Mouse (Mus musculus) limb, embryonic 12.5 days (tissue): ENCODE measurements around the gene Pgd. TPM values are rescaled to one million over a fixed set of nuclear protein-coding genes. Genes with fewer than 3 reads are reported as not detected.
A peak's percentile ranks its signal among the peaks of the same experiment; 100 is the strongest.
"Not testable (repeated sequence)": the region's sequence is repeated elsewhere in the genome, so short reads cannot be mapped to it uniquely, and the experiment has no call there.

Source experiments
- ATAC-seq: fragments of 200-750 bp; cut with Nextera tagmentation; 2 replicates; pipeline ENCODE4 v1.8.0; 2017; ENCODE audit warnings: low read depth, moderate TSS enrichment; ENCODE audit not compliant: insufficient number of reproducible peaks, insufficient read depth, low FRiP score, low TSS enrichment
- H3K27ac ChIP-seq: fragments of 300-500 bp; sonication (generic); 2 replicates; pipeline ENCODE4 v1.5.1; 2016; ENCODE audit warnings: mild to moderate bottlenecking, moderate library complexity
- H3K27me3 ChIP-seq: fragments of 300-500 bp; sonication (generic); 2 replicates; pipeline ENCODE4 v1.6.1; 2016; ENCODE audit warnings: mild to moderate bottlenecking, moderate library complexity
- H3K36me3 ChIP-seq: fragments of 300-500 bp; sonication (generic); 2 replicates; pipeline ENCODE4 v1.6.1; 2016; ENCODE audit warnings: mild to moderate bottlenecking, moderate library complexity
- H3K4me1 ChIP-seq: fragments of 300-500 bp; sonication (generic); replicated peaks from 2 replicates; pipeline ENCODE4 v1.6.1; 2016
- H3K4me2 ChIP-seq: fragments of 300-500 bp; sonication (generic); 2 replicates; pipeline ENCODE4 v1.6.1; 2016; ENCODE audit warnings: mild to moderate bottlenecking, moderate library complexity
- H3K4me3 ChIP-seq: fragments of 300-500 bp; sonication (generic); replicated peaks from 2 replicates; pipeline ENCODE4 v1.5.1; 2016; ENCODE audit warnings: mild to moderate bottlenecking
- H3K9ac ChIP-seq: fragments of 300-500 bp; sonication (generic); replicated peaks from 2 replicates; pipeline ENCODE4 v1.6.1; 2016; ENCODE audit warnings: mild to moderate bottlenecking, moderate library complexity
- H3K9me3 ChIP-seq: fragments of 300-500 bp; sonication (generic); 2 replicates; pipeline ENCODE4 v1.6.1; 2016; ENCODE audit warnings: mild to moderate bottlenecking, moderate library complexity
- WGBS: fragments of 180-500 bp; shearing (Covaris S2); methylation state at CpG from one replicate; pipeline ENCODE4 v1.1.7; 2016; 5-methylcytosine and 5-hydroxymethylcytosine counted together
- polyA plus RNA-seq: library from polyadenylated mRNA; unstranded; fragments of >200 nt; fragmentation: Nextera tagmentation; extraction: Ambion mirVana; gene quantifications from 2 replicates; pipeline ENCODE4 v1.2.1, GENCODE M21; 2016

Gene Pgd
- polyA plus RNA-seq, 1 experiment from 2014 or later: 121 TPM

DNA sequence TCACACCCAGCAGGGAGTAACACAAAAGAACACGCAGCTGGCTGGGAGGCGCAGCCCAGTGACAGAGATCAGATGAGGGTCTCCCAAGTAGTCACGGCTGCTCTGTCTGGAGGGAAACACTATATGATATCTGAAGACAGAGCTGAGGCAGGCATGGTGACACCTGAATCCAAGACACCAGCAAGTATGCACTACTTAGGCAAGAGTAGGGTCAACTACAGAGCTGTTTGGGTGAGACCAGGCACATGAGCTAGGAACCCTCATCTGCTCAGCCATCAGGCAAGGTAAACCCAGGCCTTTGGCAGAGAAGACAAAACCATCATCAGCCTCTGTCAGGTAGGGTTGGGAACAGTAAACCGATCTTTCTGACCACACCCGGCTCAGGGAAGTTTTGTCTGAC is 33.2 kb downstream of the Pgd start:
- no peak overlapping the region for H3K4me3 ChIP-seq
- no peak overlapping the region for H3K27ac ChIP-seq
- WGBS: 79% methylated on average over 5 of the region's 5 CpGs
- no peaks in the 10 kb centered on the region for H3K27me3 ChIP-seq
- H3K9me3 ChIP-seq: no peaks in the 10 kb centered on the region
- peaks cover 35% of the 10 kb centered on the region for H3K36me3 ChIP-seq
- H3K9ac ChIP-seq: no peak overlapping the region
- H3K4me2 ChIP-seq: no peak overlapping the region
- peaks cover 7% of the 10 kb centered on the region for H3K4me1 ChIP-seq
- ATAC-seq: no peak

DNA sequence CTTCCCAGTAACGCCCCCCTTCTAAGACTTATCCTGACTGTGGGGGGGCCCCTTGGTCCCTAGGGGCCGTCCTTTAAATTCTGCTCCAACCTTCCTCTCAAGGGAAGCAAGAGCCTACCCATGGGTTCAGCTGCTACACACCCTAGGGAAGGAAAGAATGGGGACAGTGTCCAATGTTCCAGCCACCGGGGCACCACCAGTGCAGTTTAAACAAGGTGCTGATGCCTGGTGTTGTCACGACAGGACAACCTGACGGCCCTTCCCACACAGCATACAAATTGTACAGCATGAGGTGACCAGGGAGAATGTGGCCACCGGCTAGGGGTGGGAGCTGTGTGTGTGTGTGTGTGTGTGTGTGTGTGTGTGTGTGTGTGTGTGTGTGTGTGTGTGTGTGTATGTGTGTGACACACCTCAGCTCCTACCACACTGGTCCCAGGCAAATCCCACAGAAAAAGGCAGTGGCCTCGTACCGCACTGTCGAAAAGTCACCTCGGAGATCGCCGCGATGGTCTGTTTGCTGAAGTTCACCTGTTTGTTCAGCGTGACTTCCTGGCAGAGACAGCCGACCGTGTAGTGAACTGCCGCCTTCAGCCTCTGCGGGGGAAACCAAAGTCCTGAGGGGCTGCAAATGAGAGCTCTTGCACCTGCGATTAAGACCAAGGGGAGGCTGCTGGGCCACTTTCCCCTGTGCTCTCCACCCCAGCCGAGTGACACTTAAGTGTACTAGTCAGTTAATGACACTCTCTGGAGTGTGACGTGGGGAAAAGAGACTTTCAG is 34.6 kb downstream of the Pgd start:
- 84% methylated on average over 21 of the region's 21 CpGs for WGBS
- H3K36me3 ChIP-seq: peaks cover 45% of the 10 kb centered on the region
- no peak overlapping the region for H3K27ac ChIP-seq
- H3K4me2 ChIP-seq: no peak overlapping the region
- peaks cover 7% of the 10 kb centered on the region for H3K4me1 ChIP-seq
- H3K4me3 ChIP-seq: no peak overlapping the region
- H3K9ac ChIP-seq: no peak overlapping the region
- H3K27me3 ChIP-seq: no peaks in the 10 kb centered on the region
- no peak for ATAC-seq
- H3K9me3 ChIP-seq: no peaks in the 10 kb centered on the region

GRCm38 (mm10) chr4:149131021-149131752 is 35.4 kb downstream of the Pgd start:
- Histone ChIP-seq H3K9me3 (no peaks in the 10 kb centered on the region), H3K4me3 (no peak overlapping the region), H3K27me3 (no peaks in the 10 kb centered on the region), H3K9ac (no peak overlapping the region), H3K27ac (no peak overlapping the region), H3K36me3 (peaks cover 53% of the 10 kb centered on the region), H3K4me1 (no peaks in the 10 kb centered on the region), H3K4me2 (no peak overlapping the region)
- WGBS: 75% methylated on average over 23 of the region's 23 CpGs
- no peak for ATAC-seq

- 82% methylated on average over 18 of the region's 18 CpGs for WGBS
- H3K4me3 ChIP-seq: no peak overlapping the region
- H3K27ac ChIP-seq: no peak overlapping the region
- no peaks in the 10 kb centered on the region for H3K27me3 ChIP-seq
- ATAC-seq: no peak
- H3K9ac ChIP-seq: no peak overlapping the region
- H3K4me2 ChIP-seq: no peak overlapping the region
- peaks cover 60% of the 10 kb centered on the region for H3K36me3 ChIP-seq
- no peaks in the 10 kb centered on the region for H3K9me3 ChIP-seq
- H3K4me1 ChIP-seq: no peaks in the 10 kb centered on the region
Observed at GRCm38 (mm10) chr4:149128467-149128866, 38.1 kb downstream of the Pgd start.

GRCm38 (mm10) chr4:149126663-149127062 is 39.9 kb downstream of the Pgd start, which contains the start of gene Cort:
Gene Cort, minus strand, starts transcription at chr4:149126763.
- Histone ChIP-seq H3K4me1 (no peaks in the 10 kb centered on the region), H3K27ac (no peak within 1 kb of the TSS), H3K4me3 (no peak within 1 kb of the TSS), H3K9me3 (no peaks in the 10 kb centered on the region), H3K36me3 (peaks cover 59% of the 10 kb centered on the region), H3K4me2 (no peak within 1 kb of the TSS), H3K27me3 (no peaks in the 10 kb centered on the region), H3K9ac (no peak within 1 kb of the TSS)
- ATAC-seq: no peak
- 88% methylated on average over 11 of the region's 11 CpGs for WGBS

DNA sequence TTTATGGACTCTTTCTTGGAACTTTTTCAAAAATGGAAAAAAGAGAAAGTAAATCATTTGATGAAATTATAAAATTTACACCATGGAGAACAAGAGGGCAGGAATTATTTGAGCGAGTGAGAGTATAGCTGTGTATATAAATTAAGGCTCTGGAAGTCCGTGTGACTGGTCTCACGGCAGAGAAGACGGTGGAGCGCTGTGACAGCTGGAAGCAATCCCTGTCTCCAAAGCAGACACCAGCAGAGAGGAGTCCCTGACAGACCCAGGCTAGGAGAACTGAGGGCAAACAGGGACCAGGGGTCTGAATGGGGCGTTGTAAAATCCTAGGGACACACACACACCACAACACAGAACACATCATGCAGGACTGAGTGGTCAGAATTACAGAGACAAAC is 40.5 kb downstream of the Pgd start:
- Histone ChIP-seq H3K4me1 (no peaks in the 10 kb centered on the region), H3K4me2 (no peak overlapping the region), H3K9me3 (no peaks in the 10 kb centered on the region), H3K36me3 (peaks cover 54% of the 10 kb centered on the region), H3K27me3 (no peaks in the 10 kb centered on the region), H3K9ac (no peak overlapping the region), H3K27ac (no peak overlapping the region), H3K4me3 (no peak overlapping the region)
- no peak for ATAC-seq
- WGBS: 71% methylated on average over 6 of the region's 6 CpGs

GRCm38 (mm10) chr4:149125341-149126114 is 41.0 kb downstream of the Pgd start:
- no peak overlapping the region for H3K9ac ChIP-seq
- no peaks in the 10 kb centered on the region for H3K9me3 ChIP-seq
- no peak overlapping the region for H3K4me3 ChIP-seq
- no peak overlapping the region for H3K27ac ChIP-seq
- no peak overlapping the region for H3K4me2 ChIP-seq
- H3K36me3 ChIP-seq: peaks cover 48% of the 10 kb centered on the region
- no peaks in the 10 kb centered on the region for H3K27me3 ChIP-seq
- H3K4me1 ChIP-seq: no peaks in the 10 kb centered on the region
- ATAC-seq: no peak
- 72% methylated on average over 11 of the region's 11 CpGs for WGBS

GRCm38 (mm10) chr4:149123432-149123831 is 43.1 kb downstream of the Pgd start:
- Histone ChIP-seq H3K4me1 (peaks cover 7% of the 10 kb centered on the region), H3K27me3 (no peaks in the 10 kb centered on the region), H3K27ac (no peak overlapping the region), H3K9me3 (no peaks in the 10 kb centered on the region), H3K4me2 (no peak overlapping the region), H3K4me3 (no peak overlapping the region), H3K9ac (no peak overlapping the region), H3K36me3 (peaks cover 35% of the 10 kb centered on the region)
- 64% methylated on average over 5 of the region's 5 CpGs for WGBS
- no peak for ATAC-seq

DNA sequence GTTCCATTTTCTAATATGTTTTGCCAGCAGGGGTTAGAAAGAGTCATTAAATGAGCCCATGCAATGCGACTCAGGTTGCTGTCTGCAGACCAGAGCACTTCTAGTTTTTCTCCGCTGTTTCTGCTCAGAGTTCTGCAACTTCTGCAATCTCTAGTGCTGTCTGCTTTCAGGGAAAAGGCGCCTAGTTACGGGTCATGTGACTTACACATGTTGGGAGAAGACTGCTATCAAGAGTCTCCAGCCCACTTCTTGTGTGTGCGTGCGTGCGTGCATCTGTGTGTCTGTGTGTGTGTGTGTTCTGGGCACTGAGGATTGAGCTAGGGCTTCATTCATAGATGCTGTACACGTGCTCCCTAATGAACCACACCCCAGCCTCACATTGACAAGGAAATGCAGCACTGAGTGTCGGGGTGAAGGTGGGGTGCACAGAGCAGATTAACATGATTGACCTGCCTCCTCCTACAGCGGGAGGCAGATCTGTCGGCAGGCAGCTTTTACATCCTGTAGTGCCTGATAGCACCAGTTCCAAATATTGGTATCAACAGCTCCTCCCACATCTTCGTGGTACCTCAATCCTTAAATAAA is 46.5 kb downstream of the Pgd start:
- not testable (repeated sequence) for H3K27ac ChIP-seq, H3K9me3 ChIP-seq, H3K4me1 ChIP-seq, H3K9ac ChIP-seq, H3K27me3 ChIP-seq, ATAC-seq, H3K4me2 ChIP-seq, H3K4me3 ChIP-seq
- 76% methylated on average over 12 of the region's 12 CpGs for WGBS
- H3K36me3 ChIP-seq: peaks cover 23% of the 10 kb centered on the region

DNA sequence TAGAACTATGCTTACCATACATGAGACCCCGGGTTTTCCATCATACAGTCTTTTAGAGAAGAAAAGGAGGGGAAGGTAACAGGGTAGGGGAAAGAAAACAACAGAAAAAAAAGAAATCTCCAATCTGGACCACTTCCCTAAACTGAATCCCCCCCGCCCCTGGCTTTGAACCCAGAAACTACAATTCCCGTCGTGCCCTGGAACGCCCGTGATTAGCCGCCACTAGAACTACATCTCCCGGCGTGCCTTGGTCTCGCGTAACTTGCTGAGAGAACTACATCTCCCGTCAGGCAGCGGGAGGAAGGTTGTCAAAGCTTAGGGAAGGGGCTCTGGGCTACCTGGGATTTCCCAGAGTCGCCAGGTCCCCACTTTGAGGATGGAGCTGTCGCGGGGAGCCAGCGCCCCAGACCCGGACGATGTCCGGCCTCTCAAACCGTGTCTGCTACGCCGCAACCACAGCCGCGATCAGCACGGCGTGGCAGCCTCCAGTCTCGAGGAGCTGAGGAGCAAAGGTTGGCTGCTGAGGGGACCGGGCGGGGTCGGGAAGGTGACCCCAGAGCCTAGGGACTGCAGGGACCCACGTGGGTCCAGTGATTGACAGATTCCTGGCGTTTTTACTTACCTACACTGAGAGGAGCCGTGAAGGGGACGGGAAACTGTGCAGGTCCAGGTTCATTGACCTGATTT is 62.6 kb downstream of the Pgd start, which contains the start of gene Dffa:
Dffa (plus strand) TSS at position 272 of the 687 bp plus-strand sequence.
- no peak within 1 kb of the TSS for H3K27ac ChIP-seq

More for the DNA sequence above, 62.6 kb downstream of the Pgd start, which contains the start of gene Dffa:
- Histone ChIP-seq H3K27me3 (no peaks in the 10 kb centered on the region), H3K4me1 (peaks cover 7% of the 10 kb centered on the region), H3K4me2 (peak within 1 kb of the TSS; percentile 89), H3K36me3 (peaks cover 26% of the 10 kb centered on the region), H3K9ac (peak within 1 kb of the TSS; percentile 79), H3K4me3 (peak within 1 kb of the TSS; percentile 76), H3K9me3 (no peaks in the 10 kb centered on the region)
- WGBS: 1% methylated on average over 35 of the region's 35 CpGs
- peak; percentile 78 for ATAC-seq
